Mouse (Mus musculus) retina, adult 2 months (tissue): ENCODE data around the gene Apopt1.

Source experiments
- DNase-seq: peaks from one replicate; pipeline ENCODE4 v3.0.0-alpha.2; 2012; ENCODE audit warnings: low read depth, low spot score

The Apopt1 gene

DNA sequence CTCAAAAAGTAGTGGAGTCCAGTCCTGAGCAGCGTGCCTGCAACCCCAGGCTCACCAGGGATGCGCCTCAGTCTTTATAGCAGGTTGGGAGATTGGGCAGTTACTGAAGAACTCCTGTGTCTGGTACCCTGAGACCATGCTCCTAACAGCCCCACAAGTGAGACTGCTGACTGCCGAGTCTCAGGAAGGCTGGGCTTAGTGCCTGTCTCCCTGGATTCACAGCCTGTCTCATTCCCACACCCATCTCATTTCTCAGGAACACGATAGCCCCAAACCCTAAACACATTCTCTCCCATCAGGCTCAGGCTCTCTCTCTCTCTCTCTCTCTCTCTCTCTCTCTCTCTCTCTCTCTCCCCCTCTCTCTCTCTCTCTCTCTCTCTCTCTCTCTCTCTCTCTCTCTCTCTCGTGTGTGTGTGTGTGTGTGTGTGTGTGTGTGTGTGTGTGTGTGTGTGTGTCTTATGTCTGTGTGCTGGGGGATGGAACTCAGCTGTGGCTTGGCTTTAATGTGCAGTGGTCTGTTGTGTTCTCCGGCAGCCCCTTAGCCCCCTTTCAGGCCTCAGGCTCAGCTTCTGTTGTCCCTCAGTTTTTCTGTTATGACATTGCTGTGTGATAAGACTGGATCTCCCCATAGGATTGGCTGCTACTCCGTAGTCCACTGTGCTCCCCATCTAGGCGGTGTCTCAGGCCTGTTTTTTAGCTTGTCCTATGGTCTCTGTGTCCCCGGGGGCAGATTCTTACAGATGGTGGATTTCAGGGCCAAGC is 56.9 kb downstream of the Apopt1 start:
- no peak for DNase-seq

DNA sequence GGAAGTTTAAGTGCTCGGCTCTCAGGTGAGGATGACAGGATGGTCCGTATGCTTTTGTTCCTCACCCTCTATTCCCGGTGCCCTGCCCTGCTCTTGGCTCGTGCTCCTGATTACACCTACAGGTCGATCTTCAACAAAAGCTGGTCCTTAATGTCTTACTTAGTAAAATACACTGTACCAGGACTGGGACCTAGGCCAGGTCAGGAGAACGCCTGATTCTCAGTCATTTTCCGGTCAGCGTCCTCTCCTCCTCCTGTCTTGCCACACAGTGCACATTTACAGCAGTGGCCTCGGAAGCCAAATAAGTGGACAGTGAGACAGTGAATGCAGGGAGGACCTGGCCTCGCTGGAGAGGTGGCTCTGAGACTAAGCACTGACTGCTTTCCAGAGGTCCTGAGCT is 57.6 kb downstream of the Apopt1 start:
- no peak for DNase-seq

DNA sequence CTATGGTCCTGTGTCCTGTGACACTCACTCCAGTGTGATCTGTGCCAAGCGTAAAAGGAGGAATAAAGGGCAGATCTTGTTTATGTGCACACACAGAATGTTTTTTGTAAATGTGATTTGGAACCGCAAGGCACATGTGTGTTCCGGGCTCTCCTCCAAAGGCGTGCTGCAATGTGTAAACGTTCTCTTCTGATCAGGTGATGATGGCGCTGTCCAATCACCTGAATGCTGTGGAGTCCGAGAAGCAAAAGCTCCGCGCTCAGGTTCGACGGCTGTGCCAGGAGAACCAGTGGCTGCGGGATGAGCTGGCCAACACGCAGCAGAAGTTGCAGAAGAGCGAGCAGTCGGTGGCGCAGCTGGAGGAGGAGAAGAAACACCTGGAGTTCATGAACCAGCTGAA is 61.1 kb downstream of the Apopt1 start:
- no peak for DNase-seq

DNA sequence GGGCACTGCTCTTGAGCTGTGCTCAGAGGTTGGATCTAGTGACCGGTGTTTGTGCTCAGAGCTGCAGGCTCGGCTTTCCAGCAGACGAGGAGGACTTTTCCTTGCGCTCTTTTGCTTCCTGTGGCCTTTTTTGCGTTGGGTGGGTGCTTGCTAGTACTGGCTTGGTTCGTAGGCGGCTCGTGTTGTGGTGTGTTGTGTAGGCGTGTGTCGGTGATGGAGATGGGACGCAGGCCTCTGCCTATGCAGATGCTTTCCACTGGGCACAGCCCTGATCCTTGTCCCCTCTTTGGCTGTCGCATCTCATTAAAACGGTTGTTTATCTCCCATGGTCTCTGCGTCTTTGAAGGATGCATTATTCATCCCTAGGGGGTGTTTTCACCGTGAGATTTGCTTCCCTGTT is 61.8 kb downstream of the Apopt1 start:
- DNase-seq: no peak

DNA sequence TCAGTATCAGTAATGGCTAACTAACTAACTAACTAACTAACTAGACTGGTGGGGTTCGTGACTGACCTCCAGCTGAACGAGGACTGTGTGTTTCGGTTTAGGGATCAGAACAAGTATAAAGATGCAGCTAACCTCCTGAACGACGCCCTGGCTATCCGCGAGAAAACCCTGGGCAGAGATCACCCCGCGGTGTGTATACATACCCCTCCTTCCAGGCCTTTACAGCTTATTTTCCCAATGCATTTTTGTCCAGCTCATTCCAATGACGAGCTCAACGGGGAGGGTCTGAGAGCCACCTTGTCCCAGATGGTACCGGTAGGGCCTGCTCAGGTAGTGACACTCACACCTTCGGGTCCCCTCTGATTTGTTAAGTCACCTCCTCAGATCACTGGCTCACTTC is 64.9 kb downstream of the Apopt1 start:
- no peak for DNase-seq

DNA sequence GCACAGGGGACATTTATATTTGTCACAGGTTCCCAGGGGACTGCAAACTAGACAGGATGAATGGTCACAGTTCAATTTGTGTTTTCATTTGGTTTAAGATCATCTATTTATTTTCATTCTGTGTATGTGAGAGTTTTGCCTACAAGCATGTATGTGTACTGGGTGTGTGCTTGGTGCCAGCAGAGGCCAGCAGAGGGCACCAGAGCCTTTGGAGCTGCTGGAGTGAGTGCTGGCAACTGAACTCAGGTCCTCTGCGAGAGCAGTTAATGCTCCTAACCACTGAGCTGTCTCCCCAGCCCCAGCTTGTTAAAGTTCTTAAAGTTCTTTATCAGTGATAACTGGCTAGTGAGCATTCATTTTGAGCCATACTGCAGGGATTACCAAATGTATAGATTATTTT is 66.5 kb downstream of the Apopt1 start:
- no peak for DNase-seq

DNA sequence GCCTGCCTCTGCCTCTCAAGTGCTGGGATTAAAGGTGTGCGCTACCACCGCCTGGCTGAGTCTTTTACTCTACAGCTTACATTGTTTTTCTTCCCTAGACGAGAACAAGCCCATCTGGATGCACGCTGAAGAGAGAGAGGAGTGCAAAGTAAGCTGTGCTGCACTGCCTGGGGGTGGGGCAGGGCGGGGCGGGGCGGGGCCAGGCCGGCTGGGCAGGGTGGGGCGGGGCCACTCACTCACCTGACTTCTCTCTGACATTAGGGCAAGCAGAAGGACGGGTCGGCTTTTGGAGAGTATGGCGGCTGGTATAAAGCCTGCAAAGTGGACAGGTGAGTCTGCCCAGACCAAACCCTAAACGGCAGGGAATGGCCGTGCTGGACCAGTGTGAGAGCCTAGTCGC is 72.1 kb downstream of the Apopt1 start:
- DNase-seq: no peak

DNA sequence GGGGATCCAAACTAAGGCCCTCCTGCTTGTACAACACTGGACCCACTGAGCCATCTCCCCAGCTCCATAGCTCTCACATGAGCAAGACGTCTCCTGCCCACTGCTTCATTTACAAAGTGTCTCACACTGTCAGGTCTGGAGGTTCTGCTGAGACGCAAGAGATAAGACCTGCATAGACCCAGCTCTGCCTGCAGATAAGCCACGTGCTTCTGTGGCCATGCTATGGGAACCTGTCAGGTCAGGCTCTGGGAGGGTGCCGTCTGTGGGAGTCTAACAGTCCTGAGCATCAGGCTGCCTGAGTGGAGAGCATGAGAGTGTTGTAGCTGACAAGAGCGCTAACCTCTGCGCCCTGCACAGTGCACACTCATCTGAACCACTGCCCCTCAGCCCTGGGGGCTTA is 74.0 kb downstream of the Apopt1 start:
- DNase-seq: no peak

DNA sequence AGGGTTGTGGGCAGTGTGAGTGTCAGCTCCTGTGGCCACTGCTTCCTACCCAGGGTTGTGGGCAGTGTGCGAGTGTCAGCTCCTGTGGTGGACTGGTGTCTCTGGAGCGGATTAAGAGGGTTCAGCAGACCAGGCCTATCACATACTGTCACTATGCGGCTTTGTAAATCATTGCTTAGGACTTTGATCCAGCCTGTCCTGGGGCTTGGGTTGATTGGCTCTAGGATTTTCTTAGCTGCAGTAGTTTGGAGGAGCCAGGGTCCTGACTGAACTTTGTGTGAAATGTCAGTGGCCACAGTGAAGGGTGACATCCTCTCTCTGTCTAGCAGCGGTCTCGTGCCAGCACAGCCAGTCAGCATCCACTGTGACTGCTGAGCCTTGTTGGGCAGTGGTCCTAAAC is 77.0 kb downstream of the Apopt1 start:
- no peak for DNase-seq

DNA sequence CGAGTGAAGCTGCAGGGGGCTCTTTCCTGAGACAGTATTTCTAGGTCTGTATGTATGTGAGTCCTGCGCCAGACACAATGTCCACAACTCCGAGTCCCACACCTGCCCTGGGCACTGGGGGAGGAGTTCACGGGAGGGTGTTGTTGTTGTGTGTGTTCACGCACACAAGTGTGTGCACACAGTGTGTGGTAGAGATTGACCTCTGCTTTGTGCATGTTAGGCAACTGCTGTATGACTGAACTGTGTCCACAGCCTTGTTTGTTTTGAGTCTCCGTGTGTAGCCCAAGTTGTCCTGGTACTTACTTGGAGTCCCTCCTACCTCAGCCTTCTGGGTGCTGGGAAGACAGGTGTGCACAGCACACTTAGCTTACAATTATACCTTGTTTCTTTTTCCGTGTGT is 77.6 kb downstream of the Apopt1 start:
- no peak for DNase-seq

DNA sequence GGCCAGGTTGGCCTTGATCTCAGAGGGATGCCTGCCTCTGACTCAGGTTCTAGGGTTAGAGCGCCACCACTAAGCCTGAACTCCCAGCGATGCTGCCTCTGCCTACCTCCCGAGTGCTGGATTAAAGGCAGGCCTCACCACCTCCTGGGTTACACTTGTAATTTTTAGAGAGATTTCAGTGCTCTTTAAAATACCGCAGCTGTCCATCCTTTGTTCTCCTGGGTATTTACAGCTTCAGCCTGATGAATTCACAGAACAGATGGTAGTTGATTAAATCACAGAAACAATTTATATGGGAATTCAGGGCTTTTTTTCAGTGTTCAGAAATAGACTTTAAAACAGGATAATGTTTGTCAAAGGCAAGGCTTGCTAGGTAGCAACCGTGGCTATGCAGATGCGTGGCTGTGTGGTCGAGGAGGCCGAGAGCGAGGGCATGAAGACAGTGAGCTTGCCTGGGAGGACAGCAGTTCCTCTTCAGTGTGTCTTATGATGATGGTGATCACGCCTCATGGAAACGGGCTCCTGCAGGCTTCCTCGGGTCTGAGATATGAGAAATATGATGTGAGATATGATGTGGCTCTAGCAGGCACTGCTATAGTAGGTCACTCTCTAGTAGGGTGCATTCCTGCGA is 78.5 kb downstream of the Apopt1 start:
- DNase-seq: no peak

DNA sequence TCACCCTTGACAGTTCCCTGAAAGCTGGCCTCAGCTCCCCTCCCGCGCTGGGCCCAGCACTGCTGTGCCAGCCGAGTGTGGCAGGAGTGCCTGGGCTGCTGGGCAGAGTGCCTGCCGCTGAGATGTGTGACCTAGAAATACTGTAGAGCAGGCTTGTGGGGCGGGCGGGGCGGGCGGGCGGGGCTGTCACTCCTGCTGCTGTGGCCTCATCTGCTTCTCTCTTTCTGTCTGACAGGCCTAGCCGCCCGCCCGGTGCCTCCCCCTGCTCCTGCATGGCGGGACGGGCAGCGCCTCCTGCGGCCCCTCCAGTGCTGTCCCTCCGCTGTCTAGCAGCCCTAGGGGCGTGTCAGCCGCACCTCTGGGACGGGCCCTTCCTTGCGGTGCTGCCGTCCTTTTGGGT is 81.0 kb downstream of the Apopt1 start:
- DNase-seq: no peak

DNA sequence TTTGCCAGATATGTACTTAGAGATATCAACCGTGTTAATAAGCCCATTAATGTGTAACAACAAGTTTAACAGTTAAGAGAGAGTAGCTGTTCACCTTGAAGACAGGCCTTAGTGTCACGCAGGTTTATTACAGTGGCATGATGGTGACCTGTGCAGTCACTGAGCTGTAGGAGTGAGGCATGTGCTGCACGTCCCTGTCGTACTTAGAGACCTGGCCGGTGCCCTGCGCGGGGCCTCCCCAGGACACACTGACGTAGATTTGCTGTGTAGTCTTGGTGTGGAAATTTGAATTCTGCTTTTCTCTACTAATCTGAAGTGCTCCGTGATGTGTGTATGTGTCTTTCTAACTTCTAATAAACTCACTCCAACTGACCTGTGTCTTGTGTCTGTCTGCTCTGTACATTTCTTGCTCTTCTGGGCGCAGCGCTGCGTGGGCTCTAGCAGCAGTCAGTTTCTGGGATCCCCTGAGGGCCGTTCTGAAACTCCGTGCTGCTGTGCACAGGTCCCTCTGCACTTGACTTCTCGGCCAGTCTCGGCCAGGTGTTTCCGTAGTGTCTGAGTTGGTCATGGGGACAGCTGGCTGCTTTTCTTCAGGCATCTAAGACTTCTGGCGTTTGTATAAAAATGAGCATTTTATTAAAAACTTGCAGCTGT is 81.6 kb downstream of the Apopt1 start:
- no peak for DNase-seq

DNA sequence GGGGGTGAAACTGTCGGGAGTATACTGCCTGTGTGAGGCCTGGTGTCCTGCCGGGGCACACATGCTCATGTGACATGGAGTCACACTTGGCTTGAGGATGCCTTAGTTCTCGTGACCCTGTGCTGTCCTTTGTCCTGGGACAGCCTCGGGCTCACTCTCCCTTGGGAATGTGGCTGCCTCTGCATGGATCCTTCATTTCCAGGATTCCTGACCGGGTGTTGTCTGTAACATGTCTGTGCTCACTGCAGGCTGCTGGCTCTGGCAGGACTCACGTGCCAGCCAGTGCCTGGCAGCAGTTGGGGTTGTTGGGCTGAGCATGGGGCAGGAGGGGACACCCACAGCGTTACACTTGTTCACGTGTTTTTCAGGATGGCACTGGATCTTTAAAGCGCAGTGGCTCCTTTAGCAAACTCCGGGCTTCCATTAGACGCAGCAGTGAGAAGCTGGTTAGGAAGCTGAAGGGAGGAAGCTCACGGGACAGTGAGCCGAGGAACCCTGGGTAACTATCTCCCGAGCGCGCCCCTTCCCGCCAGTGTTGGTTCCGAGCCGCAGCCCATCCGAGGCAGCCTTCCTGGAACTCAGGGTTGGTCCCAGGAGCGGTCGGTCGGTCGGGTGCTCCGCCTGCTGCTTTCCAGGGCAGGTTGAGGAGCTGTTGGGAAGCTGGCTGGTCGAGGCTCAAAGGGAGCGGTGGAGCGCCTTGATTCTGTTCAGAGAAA is 82.3 kb downstream of the Apopt1 start:
- no peak for DNase-seq

DNA sequence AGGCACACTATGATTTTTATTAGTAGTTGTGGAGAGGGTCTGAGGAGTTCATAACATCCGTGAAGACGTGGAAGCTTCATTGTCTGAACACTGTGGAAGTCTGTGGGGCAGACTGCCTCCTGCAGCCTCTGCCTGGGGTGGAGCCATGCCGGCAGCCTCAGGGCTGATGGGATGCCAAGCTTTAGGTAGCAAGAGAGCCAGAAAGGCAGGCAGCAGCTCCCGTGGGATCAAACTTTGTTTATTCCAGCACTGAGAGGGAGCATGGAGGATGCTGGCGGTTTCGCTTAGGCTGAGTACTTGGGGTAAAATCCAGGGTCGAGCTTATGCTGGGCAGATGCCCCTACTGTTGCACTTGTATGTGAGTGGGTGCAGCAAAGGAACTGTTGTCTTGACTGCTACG is 84.2 kb downstream of the Apopt1 start:
- no peak for DNase-seq

DNA sequence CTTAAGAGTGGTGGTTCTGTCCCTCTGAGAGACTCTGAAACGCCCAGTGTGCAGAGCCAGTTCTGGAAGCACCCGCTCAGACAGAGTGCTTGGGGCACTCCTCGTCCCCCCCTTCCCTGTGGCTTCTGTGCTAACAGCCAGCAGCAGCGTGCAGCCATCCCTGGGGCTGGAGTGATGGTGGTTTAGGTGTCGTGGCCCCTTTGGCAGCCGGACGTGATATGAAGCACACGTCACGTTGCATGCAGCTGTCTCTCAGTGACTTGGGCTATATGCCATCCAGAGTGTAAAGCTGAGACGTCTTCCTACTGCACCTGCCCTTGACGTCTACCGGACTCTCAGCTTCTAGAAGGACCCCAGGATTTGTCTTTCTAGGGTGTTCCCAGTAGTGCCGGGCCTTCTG is 85.4 kb downstream of the Apopt1 start:
- DNase-seq: no peak

DNA sequence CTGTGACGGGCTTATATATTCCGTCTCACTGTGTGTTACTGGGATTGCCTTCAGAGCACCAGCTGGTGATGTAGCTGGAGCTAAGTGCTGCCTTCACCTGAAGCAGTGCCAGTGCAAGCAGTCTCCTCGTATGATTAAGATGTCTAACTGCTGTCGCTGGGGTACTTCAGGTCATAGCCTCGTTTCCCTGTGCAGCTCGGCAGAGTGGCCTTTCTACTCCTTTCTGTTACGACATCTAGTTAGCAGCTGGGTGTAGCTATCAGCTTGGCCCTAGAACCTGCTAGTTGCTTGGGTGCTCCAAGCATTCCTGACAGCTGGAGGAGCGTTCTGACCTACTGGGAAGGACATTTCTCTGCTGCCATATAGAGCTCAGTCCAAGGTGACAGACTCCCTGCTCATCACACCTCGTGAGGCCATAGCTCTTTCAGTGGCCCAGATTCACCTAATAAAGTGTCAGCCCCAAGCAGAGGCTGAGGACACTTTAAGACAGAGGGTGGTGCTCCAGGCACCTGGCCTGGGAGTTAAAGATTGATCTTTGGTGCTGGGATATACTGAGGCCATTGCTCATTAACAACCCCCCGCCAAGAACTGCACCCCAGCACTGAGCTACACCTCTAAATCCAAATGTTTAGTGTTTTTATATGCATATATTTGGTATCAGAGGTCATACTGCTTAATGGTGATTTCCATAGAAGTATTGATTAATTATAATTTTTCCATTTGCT is 87.6 kb downstream of the Apopt1 start:
- no peak for DNase-seq

DNA sequence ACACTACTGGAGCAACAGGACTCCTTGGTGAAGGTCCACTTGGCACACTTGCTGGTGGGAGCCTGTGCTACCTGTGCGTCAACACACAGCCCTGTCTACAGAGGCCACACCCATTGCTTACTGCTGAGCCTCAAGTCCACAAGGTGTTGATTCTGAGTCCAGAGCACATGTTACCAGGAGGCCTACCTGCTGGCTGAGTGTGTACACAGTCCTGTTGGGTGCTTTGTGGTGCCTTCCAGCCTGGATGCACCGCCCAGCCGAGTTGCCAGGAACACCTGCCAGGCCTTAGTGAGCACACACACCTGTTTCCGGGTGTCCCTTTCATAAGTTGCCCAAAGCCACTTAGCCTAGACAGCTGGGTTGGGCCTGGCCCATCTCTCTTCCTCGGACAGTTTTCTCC is 90.5 kb downstream of the Apopt1 start:
- no peak for DNase-seq
